Mouse (Mus musculus): ENCODE results near the gene Cox7a2l.

DNA sequence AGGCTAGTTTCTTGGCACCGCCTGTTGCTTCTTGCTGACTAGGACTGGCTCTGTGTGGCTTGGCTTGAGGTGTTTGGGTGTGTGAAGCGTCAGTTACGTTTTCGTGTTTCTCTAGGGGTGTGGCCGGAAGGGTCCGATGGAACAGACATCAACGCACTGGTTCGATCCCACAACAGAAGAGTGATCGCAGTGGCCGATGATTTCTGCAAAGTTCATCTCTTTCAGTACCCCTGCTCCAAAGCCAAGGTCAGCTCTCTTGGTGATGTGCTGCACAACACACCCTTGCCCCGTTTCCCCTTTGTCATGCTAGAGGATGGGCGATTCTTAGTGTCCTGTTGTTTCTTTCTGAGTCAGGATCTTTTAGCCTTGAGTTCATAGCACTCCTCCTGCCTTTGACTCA lies 40.0 kb downstream of the Cox7a2l start:
- TF ChIP-seq CHD2 (IDR thresholded peaks at IDR 0.05; ENCODE audit: low read depth, low read length) (no peak), ZNF384 (IDR thresholded peaks at IDR 0.05; ENCODE audit: low read depth, low read length) (no peak), MAFK (IDR thresholded peaks at IDR 0.05; ENCODE audit: insufficient read depth, low read depth, low read length) (peak; percentile 36; the same call in 1 of the 2 replicates), HCFC1 (IDR thresholded peaks at IDR 0.05; ENCODE audit: borderline replicate concordance, insufficient read depth, low read length) (no peak)
